Mouse (Mus musculus): Measurements from ENCODE around the gene Olfr657.

- TF ChIP-seq CTCF (IDR thresholded peaks at IDR 0.05; ENCODE audit: control insufficient read depth, insufficient read depth, insufficient read length) (no peak), MYOG (IDR thresholded peaks at IDR 0.05; ENCODE audit: control insufficient read depth, extremely low read depth, insufficient read length) (no peak), USF1 (IDR thresholded peaks at IDR 0.05; ENCODE audit: low read depth) (no peak)
Measured at GRCm38 (mm10) chr7:104577014-104577413, 47.6 kb upstream of the Olfr657 start, which contains the start of gene Olfr653.
